Mouse (Mus musculus) myocyte (in vitro differentiated cells): ENCODE results near the gene Slc29a1.

Source experiments
- MAX ChIP-seq: IDR thresholded peaks from one replicate; pipeline ENCODE4 v1.6.1; 2011; ENCODE audit warnings: low read depth, mild to moderate bottlenecking, control low read depth
- POLR2A ChIP-seq: IDR thresholded peaks from one replicate; pipeline ENCODE4 v1.6.1; 2011; ENCODE audit warnings: low read depth, mild to moderate bottlenecking, control low read depth, moderate library complexity; ENCODE audit not compliant: insufficient read length

GRCm38 (mm10) chr17:45578843-45579242, 20.6 kb downstream of the Slc29a1 start:
- TF ChIP-seq MAX = no peak
- no peak for TF ChIP-seq POLR2A
